Mouse (Mus musculus): ENCODE measurements around the gene March10. TPM values are rescaled to one million over a fixed set of nuclear protein-coding genes. Genes with fewer than 3 reads are reported as not detected.
A peak's percentile ranks its signal among the peaks of the same experiment; 100 is the strongest.

The March10 gene
- polyA plus RNA-seq, 1 experiment from 2014 or later, result not detected

DNA sequence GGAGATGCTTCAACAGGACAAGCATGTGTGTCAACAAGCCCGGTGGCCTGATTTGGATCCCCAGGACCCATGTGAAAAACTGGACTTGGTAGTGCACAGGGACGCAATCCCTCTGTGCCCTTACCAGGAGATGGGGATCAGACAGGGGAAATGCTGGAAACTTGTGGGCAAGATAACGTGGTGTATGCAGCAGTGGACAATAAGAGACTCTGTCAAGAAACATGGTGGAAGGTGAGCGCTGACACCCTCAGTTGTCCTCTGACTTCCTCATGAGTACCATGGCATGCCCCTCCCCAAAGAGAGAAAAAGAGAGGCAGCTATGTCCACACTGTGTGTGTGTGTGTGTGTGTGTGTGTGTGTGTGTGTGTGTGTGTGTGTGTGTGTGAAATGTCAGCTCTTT lies 14.4 kb upstream of the March10 start:
- Histone ChIP-seq H3K4me2 (replicated peaks; ENCODE audit: low read depth, low read length) (no peak overlapping the region), H3K27ac (ENCODE audit: low read length) (no peak overlapping the region), H3K27me3 (ENCODE audit: control insufficient read depth, insufficient read depth, low read length) (no peaks in the 10 kb centered on the region), H3K9me3 (ENCODE audit: control insufficient read depth, low read depth, low read length) (no peaks in the 10 kb centered on the region), H3K9ac (replicated peaks; ENCODE audit: low read depth, low read length) (no peak overlapping the region), H3K4me3 (ENCODE audit: low read depth, low read length) (no peak overlapping the region), H3K4me1 (ENCODE audit: control insufficient read depth, insufficient read depth, low read length) (peaks cover 17% of the 10 kb centered on the region), H3K36me3 (ENCODE audit: control insufficient read depth, insufficient read depth, low read length) (no peaks in the 10 kb centered on the region)
- ATAC-seq (ENCODE audit: insufficient number of reproducible peaks, insufficient read depth, low FRiP score, low read depth), result no peak
- 84% methylated on average over 4 of the region's 4 CpGs for WGBS

DNA sequence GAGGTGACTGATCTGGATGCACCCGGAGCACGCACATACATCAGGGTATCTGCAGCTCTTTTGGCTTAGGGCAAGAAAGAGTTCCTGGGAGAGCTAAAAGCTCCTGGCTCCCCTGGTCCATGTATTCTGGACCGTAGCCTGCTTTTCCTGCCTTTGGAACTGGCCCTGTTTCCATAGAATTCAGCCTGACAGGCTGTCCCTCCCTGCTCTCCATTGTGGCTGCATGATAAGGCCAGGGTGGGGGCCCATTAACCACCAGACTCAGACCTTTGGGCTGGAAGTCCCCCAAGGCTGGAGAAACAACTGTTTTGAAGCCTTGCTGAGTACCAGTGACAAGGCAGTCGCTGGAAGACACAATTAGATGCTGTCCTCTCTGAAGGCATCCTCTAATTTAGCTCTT lies 13.0 kb upstream of the March10 start:
- no peak overlapping the region for H3K4me3 ChIP-seq (ENCODE audit: low read depth, low read length)
- ATAC-seq (ENCODE audit: insufficient number of reproducible peaks, insufficient read depth, low FRiP score, low read depth), result no peak
- no peak overlapping the region for H3K27ac ChIP-seq (ENCODE audit: low read length)
- no peaks in the 10 kb centered on the region for H3K9me3 ChIP-seq (ENCODE audit: control insufficient read depth, low read depth, low read length)
- H3K4me2 ChIP-seq (replicated peaks; ENCODE audit: low read depth, low read length), result no peak overlapping the region
- H3K36me3 ChIP-seq (ENCODE audit: control insufficient read depth, insufficient read depth, low read length), result no peaks in the 10 kb centered on the region
- no peak overlapping the region for H3K9ac ChIP-seq (replicated peaks; ENCODE audit: low read depth, low read length)
- WGBS, result 73% methylated on average over 4 of the region's 4 CpGs
- H3K4me1 ChIP-seq (ENCODE audit: control insufficient read depth, insufficient read depth, low read length), result peaks cover 15% of the 10 kb centered on the region
- H3K27me3 ChIP-seq (ENCODE audit: control insufficient read depth, insufficient read depth, low read length), result no peaks in the 10 kb centered on the region

- WGBS, result 58% methylated on average over 8 of the region's 8 CpGs
- H3K27me3 ChIP-seq (ENCODE audit: control insufficient read depth, insufficient read depth, low read length), result no peaks in the 10 kb centered on the region
- no peaks in the 10 kb centered on the region for H3K9me3 ChIP-seq (ENCODE audit: control insufficient read depth, low read depth, low read length)
- peaks cover 15% of the 10 kb centered on the region for H3K4me1 ChIP-seq (ENCODE audit: control insufficient read depth, insufficient read depth, low read length)
- H3K9ac ChIP-seq (replicated peaks; ENCODE audit: low read depth, low read length), result no peak overlapping the region
- ATAC-seq (ENCODE audit: insufficient number of reproducible peaks, insufficient read depth, low FRiP score, low read depth), result no peak
- H3K4me2 ChIP-seq (replicated peaks; ENCODE audit: low read depth, low read length), result no peak overlapping the region
- H3K27ac ChIP-seq (ENCODE audit: low read length), result no peak overlapping the region
- H3K4me3 ChIP-seq (ENCODE audit: low read depth, low read length), result no peak overlapping the region
- H3K36me3 ChIP-seq (ENCODE audit: control insufficient read depth, insufficient read depth, low read length), result no peaks in the 10 kb centered on the region
Measured at GRCm38 (mm10) chr11:105469091-105469507, 12.6 kb upstream of the March10 start.

DNA sequence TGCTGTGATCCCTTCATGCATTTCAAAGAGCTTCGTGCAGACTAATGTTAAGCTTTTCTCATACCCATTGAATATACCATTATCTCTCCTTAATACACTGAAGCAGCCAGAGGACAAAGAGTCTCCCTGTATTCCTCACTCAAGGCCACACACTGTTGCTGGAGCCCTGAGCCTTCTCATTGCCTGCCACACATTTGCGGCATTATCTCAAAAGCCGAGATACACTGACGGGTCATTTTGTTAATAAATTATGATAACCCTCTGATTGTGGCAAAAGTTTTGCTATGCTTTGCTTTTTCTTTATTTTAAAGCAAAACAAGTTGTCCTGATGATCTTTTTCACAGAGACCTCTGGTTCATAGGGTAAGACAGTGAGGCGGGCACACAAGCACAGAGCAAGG lies 11.9 kb upstream of the March10 start:
- 61% methylated on average over 5 of the region's 5 CpGs for WGBS
- Histone ChIP-seq H3K4me2 (replicated peaks; ENCODE audit: low read depth, low read length) (no peak overlapping the region), H3K27ac (ENCODE audit: low read length) (no peak overlapping the region), H3K9me3 (ENCODE audit: control insufficient read depth, low read depth, low read length) (no peaks in the 10 kb centered on the region), H3K9ac (replicated peaks; ENCODE audit: low read depth, low read length) (no peak overlapping the region), H3K36me3 (ENCODE audit: control insufficient read depth, insufficient read depth, low read length) (no peaks in the 10 kb centered on the region), H3K27me3 (ENCODE audit: control insufficient read depth, insufficient read depth, low read length) (no peaks in the 10 kb centered on the region), H3K4me1 (ENCODE audit: control insufficient read depth, insufficient read depth, low read length) (peaks cover 15% of the 10 kb centered on the region), H3K4me3 (ENCODE audit: low read depth, low read length) (no peak overlapping the region)
- ATAC-seq (ENCODE audit: insufficient number of reproducible peaks, insufficient read depth, low FRiP score, low read depth), result no peak

GRCm38 (mm10) chr11:105467816-105468215 lies 11.3 kb upstream of the March10 start:
- Histone ChIP-seq H3K4me1 (ENCODE audit: control insufficient read depth, insufficient read depth, low read length) (peaks cover 15% of the 10 kb centered on the region), H3K27me3 (ENCODE audit: control insufficient read depth, insufficient read depth, low read length) (no peaks in the 10 kb centered on the region), H3K36me3 (ENCODE audit: control insufficient read depth, insufficient read depth, low read length) (no peaks in the 10 kb centered on the region), H3K9ac (replicated peaks; ENCODE audit: low read depth, low read length) (no peak overlapping the region), H3K27ac (ENCODE audit: low read length) (no peak overlapping the region), H3K9me3 (ENCODE audit: control insufficient read depth, low read depth, low read length) (no peaks in the 10 kb centered on the region), H3K4me2 (replicated peaks; ENCODE audit: low read depth, low read length) (no peak overlapping the region), H3K4me3 (ENCODE audit: low read depth, low read length) (no peak overlapping the region)
- ATAC-seq (ENCODE audit: insufficient number of reproducible peaks, insufficient read depth, low FRiP score, low read depth), result no peak
- 84% methylated on average over 3 of the region's 3 CpGs for WGBS

- Histone ChIP-seq H3K4me1 (ENCODE audit: control insufficient read depth, insufficient read depth, low read length) (peaks cover 15% of the 10 kb centered on the region), H3K9ac (replicated peaks; ENCODE audit: low read depth, low read length) (no peak overlapping the region), H3K4me2 (replicated peaks; ENCODE audit: low read depth, low read length) (no peak overlapping the region), H3K36me3 (ENCODE audit: control insufficient read depth, insufficient read depth, low read length) (no peaks in the 10 kb centered on the region), H3K27me3 (ENCODE audit: control insufficient read depth, insufficient read depth, low read length) (no peaks in the 10 kb centered on the region), H3K4me3 (ENCODE audit: low read depth, low read length) (no peak overlapping the region), H3K27ac (ENCODE audit: low read length) (no peak overlapping the region), H3K9me3 (ENCODE audit: control insufficient read depth, low read depth, low read length) (no peaks in the 10 kb centered on the region)
- 0 out of 2 replicates have a peak, but pooled peaks have one; percentile 23 for ATAC-seq (ENCODE audit: insufficient number of reproducible peaks, insufficient read depth, low FRiP score, low read depth)
- WGBS, result 33% methylated on average over 9 of the region's 9 CpGs
Measured at GRCm38 (mm10) chr11:105467266-105467665, 10.7 kb upstream of the March10 start.

GRCm38 (mm10) chr11:105466756-105467155 lies 10.2 kb upstream of the March10 start:
- WGBS, result 45% methylated on average over 4 of the region's 4 CpGs

GRCm38 (mm10) chr11:105465488-105465887 lies 9.0 kb upstream of the March10 start:
- no peak overlapping the region for H3K9ac ChIP-seq (replicated peaks; ENCODE audit: low read depth, low read length)
- no peak overlapping the region for H3K27ac ChIP-seq (ENCODE audit: low read length)
- H3K4me1 ChIP-seq (ENCODE audit: control insufficient read depth, insufficient read depth, low read length), result peaks cover 15% of the 10 kb centered on the region
- H3K36me3 ChIP-seq (ENCODE audit: control insufficient read depth, insufficient read depth, low read length), result no peaks in the 10 kb centered on the region
- no peak overlapping the region for H3K4me3 ChIP-seq (ENCODE audit: low read depth, low read length)
- WGBS, result 48% methylated on average over 9 of the region's 9 CpGs
- H3K4me2 ChIP-seq (replicated peaks; ENCODE audit: low read depth, low read length), result no peak overlapping the region
- no peak for ATAC-seq (ENCODE audit: insufficient number of reproducible peaks, insufficient read depth, low FRiP score, low read depth)
- H3K9me3 ChIP-seq (ENCODE audit: control insufficient read depth, low read depth, low read length), result no peaks in the 10 kb centered on the region
- no peaks in the 10 kb centered on the region for H3K27me3 ChIP-seq (ENCODE audit: control insufficient read depth, insufficient read depth, low read length)

More at GRCm38 (mm10) chr11:105466756-105467155, 10.2 kb upstream of the March10 start:
- H3K9me3 ChIP-seq (ENCODE audit: control insufficient read depth, low read depth, low read length), result no peaks in the 10 kb centered on the region
- peaks cover 15% of the 10 kb centered on the region for H3K4me1 ChIP-seq (ENCODE audit: control insufficient read depth, insufficient read depth, low read length)
- no peak overlapping the region for H3K4me3 ChIP-seq (ENCODE audit: low read depth, low read length)
- no peaks in the 10 kb centered on the region for H3K27me3 ChIP-seq (ENCODE audit: control insufficient read depth, insufficient read depth, low read length)
- no peak overlapping the region for H3K9ac ChIP-seq (replicated peaks; ENCODE audit: low read depth, low read length)
- no peaks in the 10 kb centered on the region for H3K36me3 ChIP-seq (ENCODE audit: control insufficient read depth, insufficient read depth, low read length)
- no peak for ATAC-seq (ENCODE audit: insufficient number of reproducible peaks, insufficient read depth, low FRiP score, low read depth)
- H3K4me2 ChIP-seq (replicated peaks; ENCODE audit: low read depth, low read length), result no peak overlapping the region
- no peak overlapping the region for H3K27ac ChIP-seq (ENCODE audit: low read length)

DNA sequence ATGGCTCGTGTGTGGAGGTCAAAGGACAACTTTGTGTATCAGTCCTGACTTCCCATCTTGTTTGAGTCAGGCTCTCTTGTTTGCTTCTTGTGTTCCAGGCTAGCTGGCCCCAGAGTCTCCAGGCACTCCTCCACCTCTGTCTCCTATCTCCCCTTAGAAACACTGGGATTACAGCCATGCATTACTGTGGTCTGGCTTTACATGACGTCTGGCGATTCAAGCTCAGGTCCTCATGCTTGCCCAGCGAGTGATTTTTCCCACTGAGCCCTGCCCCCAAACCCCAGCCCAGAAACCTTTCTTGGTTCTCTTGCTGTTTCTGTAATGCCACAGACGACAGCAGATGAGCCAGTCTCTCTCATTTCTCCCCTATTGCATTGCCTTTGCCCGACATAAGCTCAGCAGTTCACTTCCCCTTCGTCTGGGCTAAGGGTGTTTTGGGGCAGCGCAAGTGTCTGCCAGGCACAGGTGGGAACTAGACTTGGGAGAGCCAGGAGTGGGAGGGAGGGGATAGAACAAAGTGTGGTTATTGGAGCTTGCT lies 8.0 kb upstream of the March10 start:
- Histone ChIP-seq H3K4me1 (ENCODE audit: control insufficient read depth, insufficient read depth, low read length) (peaks cover 11% of the 10 kb centered on the region), H3K36me3 (ENCODE audit: control insufficient read depth, insufficient read depth, low read length) (no peaks in the 10 kb centered on the region), H3K9ac (replicated peaks; ENCODE audit: low read depth, low read length) (no peak overlapping the region), H3K27me3 (ENCODE audit: control insufficient read depth, insufficient read depth, low read length) (no peaks in the 10 kb centered on the region), H3K9me3 (ENCODE audit: control insufficient read depth, low read depth, low read length) (no peaks in the 10 kb centered on the region), H3K27ac (ENCODE audit: low read length) (no peak overlapping the region), H3K4me3 (ENCODE audit: low read depth, low read length) (no peak overlapping the region), H3K4me2 (replicated peaks; ENCODE audit: low read depth, low read length) (no peak overlapping the region)
- WGBS, result 57% methylated on average over 8 of the region's 8 CpGs
- no peak for ATAC-seq (ENCODE audit: insufficient number of reproducible peaks, insufficient read depth, low FRiP score, low read depth)

All from stomach, embryonic 14.5 days (tissue).